In genomic region chr4:4726241-4726776, GRCm38 (mm10) we compare ENCODE assay signal across 23 mouse cellular contexts.
DNase-seq lines count a peak whose midpoint lies in the region; ATAC-seq and TF ChIP-seq lines count a peak whose summit lies in the region.
"Had no signal": no experiment of that assay in that cellular context is flagged by ENCODE, and none has a peak within 500 bp of the region (broad histone marks: within the 10 kb centered on the region; RNA-seq: fewer than 3 reads in every experiment).

No protein-coding gene starts in this region.

- no peak overlapping the region for H3ac ChIP-seq in myocyte (ENCODE audit: control insufficient read depth, insufficient read length)

- ATAC-seq in midbrain, postnatal 0 days (ENCODE audit: low FRiP score): no peak
- ATAC-seq: CD4-positive, CD25-positive, alpha-beta regulatory T cell, adult 4 months; forebrain, embryonic 13.5 days; forebrain, embryonic 15.5 days; forebrain, postnatal 0 days had no signal

- no peak overlapping the region for H3K27ac ChIP-seq in midbrain, postnatal 0 days (ENCODE audit: low read depth, low read length)
- H3K27ac ChIP-seq: embryonic facial prominence, embryonic 13.5 days; embryonic facial prominence, embryonic 15.5 days; forebrain, embryonic 13.5 days; forebrain, embryonic 15.5 days had no signal

- TF ChIP-seq CTCF in midbrain, postnatal 0 days (IDR thresholded peaks at IDR 0.05): no peak

- H3K79me2 ChIP-seq in myocyte (ENCODE audit: control insufficient read depth, insufficient read depth): no peaks in the 10 kb centered on the region

- TF ChIP-seq POLR2A in myocyte (IDR thresholded peaks at IDR 0.05; ENCODE audit: insufficient read length, low read depth): no peak

- no peaks in the 10 kb centered on the region for H3K9me3 ChIP-seq in midbrain, postnatal 0 days (ENCODE audit: low read length)
- H3K9me3 ChIP-seq: embryonic facial prominence, embryonic 13.5 days; embryonic facial prominence, embryonic 15.5 days; forebrain, embryonic 13.5 days; forebrain, embryonic 15.5 days; G1E had no signal

- DNase-seq in 3T3-L1 (ENCODE audit: low read depth, low spot score): peak; percentile 56
- peak; percentile 92 for DNase-seq in Muller cell, postnatal 12 days (ENCODE audit: inconsistent ontology term)
- DNase-seq in midbrain, postnatal 0 days (ENCODE audit: low spot score): no peak
- DNase-seq in cerebellum, postnatal 10 days: no peak
- DNase-seq in heart, postnatal 4 days: no peak
- DNase-seq: adrenal gland, adult 2 months; adrenal gland, postnatal 10 days; adrenal gland, postnatal 25 days; cerebellum, adult 11 months; cerebellum, adult 18-20 months; cerebellum, adult 8-10 months; cerebellum, postnatal 14 days; cerebellum, postnatal 36 days; embryo, embryonic 11 days; forebrain, postnatal 0 days had no signal

- WGBS in midbrain, postnatal 0 days: 82% methylated on average over 3 of the region's 3 CpGs

- no peak overlapping the region for H3K4me3 ChIP-seq in myocyte
- no peak overlapping the region for H3K4me3 ChIP-seq in midbrain, postnatal 0 days (ENCODE audit: low read depth, low read length)
- H3K4me3 ChIP-seq: embryonic facial prominence, embryonic 13.5 days; embryonic facial prominence, embryonic 15.5 days; forebrain, embryonic 13.5 days; forebrain, embryonic 15.5 days had no signal

- no peaks in the 10 kb centered on the region for H3K36me3 ChIP-seq in myocyte (ENCODE audit: control insufficient read depth, insufficient read depth)
- no peaks in the 10 kb centered on the region for H3K36me3 ChIP-seq in midbrain, postnatal 0 days (ENCODE audit: insufficient read depth, low read length)
- H3K36me3 ChIP-seq: embryonic facial prominence, embryonic 13.5 days; embryonic facial prominence, embryonic 15.5 days; forebrain, embryonic 15.5 days; G1E had no signal

- no peaks in the 10 kb centered on the region for H3K27me3 ChIP-seq in myocyte (ENCODE audit: control insufficient read depth, insufficient read depth, insufficient read length)
- H3K27me3 ChIP-seq in midbrain, postnatal 0 days (ENCODE audit: insufficient read depth, low read length): no peaks in the 10 kb centered on the region
- H3K27me3 ChIP-seq: CH12.LX; embryonic facial prominence, embryonic 13.5 days; embryonic facial prominence, embryonic 15.5 days; forebrain, embryonic 13.5 days; forebrain, embryonic 15.5 days had no signal

- peak overlapping the region; percentile 49 for H3K4me2 ChIP-seq in myocyte (ENCODE audit: low read depth)
- H3K4me2 ChIP-seq in midbrain, postnatal 0 days (ENCODE audit: low read depth, low read length, poor library complexity, severe bottlenecking): no peak overlapping the region
- H3K4me2 ChIP-seq: embryonic facial prominence, embryonic 13.5 days; embryonic facial prominence, embryonic 15.5 days; forebrain, embryonic 13.5 days; forebrain, embryonic 15.5 days had no signal

- H3K9ac ChIP-seq in midbrain, postnatal 0 days (replicated peaks; ENCODE audit: low read length, poor library complexity, severe bottlenecking): no peak overlapping the region
- H3K9ac ChIP-seq: embryonic facial prominence, embryonic 13.5 days; embryonic facial prominence, embryonic 15.5 days; forebrain, embryonic 13.5 days; forebrain, embryonic 15.5 days; forebrain, postnatal 0 days had no signal

- no peaks in the 10 kb centered on the region for H3K4me1 ChIP-seq in midbrain, postnatal 0 days (ENCODE audit: insufficient read depth, low read length)
- H3K4me1 ChIP-seq: embryonic facial prominence, embryonic 15.5 days; forebrain, embryonic 13.5 days; forebrain, embryonic 15.5 days had no signal

TF ChIP-seq in myocyte, 11 proteins besides CTCF, POLR2A, EP300 and RAD21:
- TF ChIP-seq CEBPB (IDR thresholded peaks at IDR 0.05; ENCODE audit: insufficient read depth, poor library complexity, severe bottlenecking) (0 out of 2 replicates have a peak, but pooled peaks have one; percentile 1), REST (IDR thresholded peaks at IDR 0.05; ENCODE audit: insufficient read depth, insufficient read length) (no peak)
TF ChIP-seq in myocyte: peak in this region for 1.

Comparison
In these comparisons a context has a peak if more than half of its experiments do, and no peak if none do; other contexts are left out.
1. DNase-seq: peak in 3T3-L1 (single experiment) and Muller cell, postnatal 12 days (single experiment); none in midbrain, postnatal 0 days (single experiment), cerebellum, postnatal 10 days (0 of 2) and heart, postnatal 4 days (single experiment).